Mouse (Mus musculus): ENCODE measurements around the gene Eci2.
"Not testable (repeated sequence)": the region's sequence is repeated elsewhere in the genome, so short reads cannot be mapped to it uniquely, and the experiment has no call there.

The Eci2 gene

DNA sequence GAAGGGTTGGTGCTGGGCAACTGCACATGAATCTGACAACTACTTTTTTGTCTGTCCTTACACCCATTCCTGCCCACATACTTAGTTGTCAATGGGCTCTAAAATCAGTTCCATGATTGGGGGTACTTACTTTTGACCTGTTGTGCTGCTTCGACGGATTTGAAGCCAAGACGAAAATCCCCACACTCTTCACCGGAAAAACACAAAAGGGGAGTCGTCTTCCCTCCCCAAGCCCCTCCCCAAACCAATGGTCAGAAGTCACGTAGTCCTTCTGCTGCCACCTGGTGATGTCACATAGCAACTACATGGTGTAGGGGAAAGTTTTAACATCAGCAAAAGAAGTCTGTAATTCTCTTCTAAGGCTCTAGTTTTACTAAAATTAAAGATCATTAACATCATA, at the start of gene Eci2:
Gene Eci2, minus strand, starts transcription at position 218 of the 400 bp plus-strand sequence.
- no peak for DNase-seq (ENCODE audit: low spot score in 2 of 2)

DNA sequence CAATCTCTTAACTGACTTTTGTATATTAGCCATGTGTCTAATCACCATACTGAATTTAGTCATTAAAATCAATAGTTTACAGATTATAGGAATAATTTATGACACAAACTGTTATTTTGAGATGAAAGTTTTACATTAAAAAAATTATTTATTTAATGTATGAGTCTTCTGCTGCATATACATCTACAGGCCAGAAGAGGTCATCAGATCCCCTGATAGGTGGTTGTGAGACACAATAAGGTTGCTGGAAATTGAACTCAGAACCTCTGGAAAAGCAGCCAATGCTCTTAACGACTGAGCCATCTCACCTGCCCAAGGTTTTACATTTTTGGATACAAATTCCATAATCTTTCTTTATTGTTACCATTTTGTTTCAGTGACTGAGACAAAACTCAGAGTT, 48.0 kb upstream of the Eci2 start:
- DNase-seq (ENCODE audit: low spot score in 2 of 2) = no peak

DNA sequence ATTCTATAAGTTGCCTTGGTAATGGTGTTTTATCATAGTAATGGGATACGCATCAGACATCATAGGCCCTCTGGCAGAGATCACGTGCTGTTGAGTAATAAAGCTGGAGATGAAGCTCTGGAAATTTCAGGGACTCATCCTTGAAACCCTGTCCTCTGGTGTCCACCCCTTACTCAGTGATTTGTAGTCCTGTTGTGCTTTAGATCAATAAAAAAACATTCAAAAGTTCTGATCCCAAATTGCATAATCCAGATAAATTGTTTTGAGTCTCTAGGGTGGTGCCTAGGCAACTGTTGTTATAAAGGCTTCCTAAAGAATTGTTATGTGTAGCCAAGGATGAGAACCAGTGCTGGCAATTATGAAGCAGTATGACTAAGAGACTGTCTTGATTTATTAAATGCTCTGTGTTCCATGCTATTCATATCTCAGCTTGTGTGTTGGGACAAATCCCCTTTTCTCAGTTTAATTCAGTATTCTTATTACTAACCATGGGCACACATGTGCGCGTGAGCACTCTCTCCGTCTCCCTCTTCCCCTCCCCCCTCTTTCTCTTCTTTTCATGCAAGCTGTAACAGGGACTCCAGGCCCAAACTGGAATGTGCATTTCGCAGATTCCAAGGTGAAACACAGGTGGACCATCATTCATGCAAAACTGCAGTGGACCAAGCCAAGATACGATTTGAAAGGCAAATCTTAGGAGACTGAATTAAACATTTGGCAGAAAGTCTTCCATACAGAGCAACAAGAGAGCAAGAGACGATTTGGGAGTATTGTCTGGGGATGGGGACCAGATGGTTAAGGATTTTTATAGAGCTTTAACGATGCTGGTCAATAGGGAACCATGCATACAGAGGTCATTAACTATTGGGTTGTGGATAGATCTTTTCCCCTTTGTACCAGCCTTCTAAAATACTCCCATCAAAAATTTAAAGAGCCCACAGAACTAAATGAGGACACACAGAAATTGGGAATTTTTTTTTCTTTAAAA, 43.9 kb upstream of the Eci2 start:
- no peak for DNase-seq (ENCODE audit: low spot score in 2 of 2)

DNA sequence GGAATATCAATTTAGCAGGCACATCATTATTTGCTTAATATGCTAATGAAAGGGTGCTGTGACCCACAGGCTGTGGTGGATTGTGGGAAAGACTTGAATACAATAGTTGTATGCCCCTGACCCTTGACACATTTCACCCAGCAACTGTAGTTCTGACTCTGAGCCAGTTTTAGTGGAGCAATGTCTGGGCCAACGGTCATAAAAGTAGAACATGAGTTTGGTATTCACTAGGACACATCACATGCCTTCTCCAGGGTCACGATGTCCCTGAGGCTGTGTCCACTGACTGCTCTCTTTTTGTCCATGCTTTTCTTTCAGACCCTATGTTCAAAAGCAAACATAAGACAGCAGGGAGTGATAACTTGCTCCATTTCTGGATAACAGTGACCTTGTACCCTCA, 40.2 kb upstream of the Eci2 start:
- no peak for DNase-seq (ENCODE audit: low spot score in 2 of 2)

GRCm38 (mm10) chr13:35066033-35066432, 39.1 kb upstream of the Eci2 start:
- DNase-seq (ENCODE audit: low spot score in 2 of 2) = no peak

GRCm38 (mm10) chr13:35064381-35064780, 37.5 kb upstream of the Eci2 start:
- no peak for DNase-seq (ENCODE audit: low spot score in 2 of 2)

DNA sequence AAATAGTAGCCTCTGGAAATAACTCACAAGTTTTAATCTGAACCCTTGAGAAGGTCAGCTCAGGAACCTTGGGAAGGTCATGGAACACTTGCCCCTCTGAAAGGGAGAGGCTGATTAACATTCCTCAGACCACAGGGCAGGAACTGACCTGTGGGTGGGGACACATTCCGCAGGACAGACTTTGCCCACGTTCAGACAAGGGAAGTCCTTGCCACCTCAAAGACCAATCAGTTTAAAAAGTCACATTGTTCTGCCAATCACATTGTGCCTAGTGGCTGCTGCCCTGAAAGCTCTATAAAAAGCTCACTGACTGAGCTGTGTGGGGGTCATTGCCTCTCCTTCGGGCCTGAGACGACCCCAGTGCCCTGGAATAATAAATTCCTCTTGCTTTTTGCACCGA, 31.2 kb upstream of the Eci2 start:
- DNase-seq (ENCODE audit: low spot score in 2 of 2) = no peak

GRCm38 (mm10) chr13:35036486-35036885, 9.6 kb upstream of the Eci2 start:
- DNase-seq (ENCODE audit: low spot score in 2 of 2) = no peak

DNA sequence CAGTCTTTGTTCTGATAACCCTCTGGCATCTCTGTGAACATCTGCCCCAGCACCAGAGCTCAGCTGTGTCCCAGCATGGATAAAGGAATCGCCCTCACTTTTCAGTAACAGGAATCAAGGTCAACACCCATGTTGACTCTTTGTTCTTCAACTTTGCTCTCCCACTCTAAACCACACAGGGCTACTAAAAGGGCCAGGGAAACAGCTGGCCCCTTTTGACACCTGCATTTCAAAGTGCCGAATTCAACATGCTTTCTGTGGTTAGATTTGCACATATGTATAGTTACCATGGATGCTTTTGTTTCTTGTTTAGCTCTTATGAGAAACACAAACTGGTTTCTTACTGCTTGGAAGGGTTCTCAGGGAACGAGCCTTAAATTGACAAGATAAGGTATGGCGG, 8.8 kb upstream of the Eci2 start:
- DNase-seq (ENCODE audit: low spot score in 2 of 2) = no peak

GRCm38 (mm10) chr13:35033571-35033970, 6.7 kb upstream of the Eci2 start:
- no peak for DNase-seq (ENCODE audit: low spot score in 2 of 2)

GRCm38 (mm10) chr13:35031684-35032082, 4.8 kb upstream of the Eci2 start:
- no peak for DNase-seq (ENCODE audit: low spot score in 2 of 2)

- DNase-seq (ENCODE audit: low spot score in 2 of 2) = no peak
These were observed 4.2 kb upstream of the Eci2 start for GRCm38 (mm10) chr13:35030979-35031683.

DNA sequence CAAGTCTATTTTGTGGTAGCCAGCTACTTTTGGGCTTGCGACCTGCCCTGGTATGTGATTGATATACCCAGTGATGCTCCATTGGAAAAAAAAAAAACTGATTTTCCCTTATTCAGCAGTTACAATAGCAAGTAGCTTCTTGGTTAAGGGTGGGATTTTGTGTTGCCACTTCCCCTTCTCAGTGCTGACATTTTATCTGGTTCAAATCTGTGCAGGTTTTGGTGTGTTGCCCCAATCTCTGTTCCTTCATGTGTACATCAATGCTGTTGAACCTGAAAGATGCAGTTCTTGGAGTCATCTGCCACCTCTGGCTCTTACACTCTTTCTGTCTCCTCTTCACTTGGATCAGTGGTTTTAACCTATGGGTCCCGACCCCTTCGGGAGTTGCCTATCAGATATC, 1.5 kb upstream of the Eci2 start:
- DNase-seq (ENCODE audit: low spot score in 2 of 2) = no peak

- not testable (repeated sequence) for DNase-seq (ENCODE audit: low spot score in 2 of 2)
These were observed 3.5 kb downstream of the Eci2 start for GRCm38 (mm10) chr13:35023401-35023800.

GRCm38 (mm10) chr13:35020383-35020782, 6.5 kb downstream of the Eci2 start:
- no peak for DNase-seq (ENCODE audit: low spot score in 2 of 2)

DNA sequence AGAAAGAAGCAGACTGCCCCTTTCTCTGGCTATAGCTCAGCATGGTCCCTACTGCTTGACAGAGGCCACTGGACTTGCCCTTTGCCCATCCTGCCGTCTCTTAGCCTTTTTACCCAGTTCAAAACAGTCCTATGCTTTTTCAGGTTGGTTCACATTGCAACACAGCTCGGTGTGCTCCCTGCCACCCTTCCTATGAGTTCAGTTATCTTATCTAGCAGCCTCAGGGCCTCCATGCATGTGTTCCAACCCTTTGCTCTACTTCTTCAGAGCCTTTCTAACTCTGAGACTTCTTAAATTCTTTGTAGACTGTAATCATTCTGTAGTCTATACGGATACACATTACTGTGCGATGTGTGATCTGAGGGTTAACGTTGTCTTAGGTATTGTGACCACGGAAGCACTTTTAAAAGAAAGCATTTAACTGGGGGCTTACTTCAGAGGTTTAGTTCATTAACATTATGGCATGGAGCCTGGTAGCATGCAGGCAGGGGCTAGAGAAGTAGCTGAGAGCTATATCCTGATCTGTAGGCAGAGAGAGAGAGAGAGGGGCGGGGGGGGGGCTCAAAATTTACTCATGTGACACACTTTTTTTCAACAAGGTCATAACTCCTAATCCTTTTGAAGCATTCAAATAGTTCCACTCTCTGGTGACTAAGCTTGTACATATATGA, 7.9 kb downstream of the Eci2 start:
- no peak for DNase-seq (ENCODE audit: low spot score in 2 of 2)

DNA sequence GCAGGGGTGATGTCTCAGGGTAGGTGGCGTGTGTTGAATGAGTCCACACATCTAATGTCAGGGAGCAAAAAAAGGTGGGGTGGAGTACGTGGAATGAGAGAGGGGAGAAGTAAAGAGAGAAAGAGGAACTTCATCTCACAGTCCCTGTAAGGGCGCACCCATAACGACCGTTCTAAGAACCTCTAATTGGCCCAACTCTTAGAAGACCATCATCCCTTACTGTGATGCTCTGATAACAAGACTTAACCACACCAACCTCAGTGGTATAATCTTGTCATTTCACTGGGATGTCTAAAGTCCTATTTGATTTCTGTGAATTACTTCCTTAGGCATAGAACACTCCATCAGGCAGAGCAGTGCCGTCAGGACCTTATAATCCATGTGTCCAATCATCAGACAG, 9.5 kb downstream of the Eci2 start:
- DNase-seq (ENCODE audit: low spot score in 2 of 2) = no peak

DNA sequence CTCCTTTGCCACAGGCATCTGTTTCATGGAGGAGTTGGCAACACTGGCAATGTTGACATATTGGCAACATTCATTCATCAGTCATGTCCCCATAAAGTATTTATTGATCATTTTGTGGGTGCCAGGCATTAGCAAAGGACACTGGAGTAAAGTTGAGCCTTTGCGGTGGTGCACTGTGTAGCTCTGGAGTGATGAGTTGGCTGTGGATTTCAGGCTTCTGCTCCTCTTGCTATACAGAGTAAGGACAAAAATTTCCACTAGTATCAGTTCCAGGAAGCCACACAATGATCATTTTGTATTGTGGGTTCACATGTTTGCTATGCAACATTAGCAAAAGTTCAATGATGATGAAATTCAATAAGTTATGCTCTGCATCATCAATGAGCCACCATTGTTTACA, 10.8 kb downstream of the Eci2 start:
- no peak for DNase-seq (ENCODE audit: low spot score in 2 of 2)

DNA sequence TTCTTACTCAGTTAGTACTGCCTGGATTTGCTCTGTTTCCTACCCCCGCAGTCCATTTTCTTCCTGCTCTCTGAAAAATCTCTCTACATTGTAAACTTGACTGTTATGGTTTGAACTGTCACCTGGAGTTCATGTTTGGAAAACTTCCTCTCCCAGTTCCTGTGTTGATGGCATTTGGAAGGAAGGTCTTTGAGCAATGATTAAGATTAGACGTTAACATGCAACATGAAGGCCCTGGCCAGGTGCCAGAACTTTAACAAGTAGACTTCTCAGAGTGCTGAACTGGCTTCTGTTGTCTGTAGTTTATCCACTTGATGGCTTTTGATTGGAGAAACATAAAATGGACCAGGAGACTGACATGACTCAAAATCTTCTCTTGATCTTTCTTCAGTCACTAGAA, 31.0 kb downstream of the Eci2 start:
- DNase-seq (ENCODE audit: low spot score in 2 of 2) = no peak

- peak; percentile 80 to 82 for DNase-seq (ENCODE audit: low spot score in 2 of 2)
These were observed 32.7 kb downstream of the Eci2 start for GRCm38 (mm10) chr13:34993983-34994811.

DNA sequence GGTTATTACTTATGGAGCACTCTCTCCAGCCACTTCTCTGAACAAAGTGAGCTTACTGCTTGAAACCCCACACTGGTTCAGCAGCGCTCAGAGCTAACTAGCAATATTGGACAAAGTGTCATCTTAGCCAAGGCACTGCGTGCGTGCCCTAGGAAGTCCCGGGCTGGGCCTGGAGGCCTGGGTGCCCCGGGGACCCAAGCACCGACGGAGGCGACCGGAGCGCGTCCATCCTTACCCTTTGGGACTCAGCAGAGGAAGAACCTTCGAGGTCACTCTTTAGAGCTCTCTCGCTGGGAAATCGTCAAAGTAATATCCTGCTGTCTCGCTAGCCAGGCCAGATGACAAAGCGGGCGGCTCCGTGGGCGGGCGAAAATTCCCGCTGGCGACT, 33.3 kb downstream of the Eci2 start:
- DNase-seq (ENCODE audit: low spot score in 2 of 2) = no peak

DNA sequence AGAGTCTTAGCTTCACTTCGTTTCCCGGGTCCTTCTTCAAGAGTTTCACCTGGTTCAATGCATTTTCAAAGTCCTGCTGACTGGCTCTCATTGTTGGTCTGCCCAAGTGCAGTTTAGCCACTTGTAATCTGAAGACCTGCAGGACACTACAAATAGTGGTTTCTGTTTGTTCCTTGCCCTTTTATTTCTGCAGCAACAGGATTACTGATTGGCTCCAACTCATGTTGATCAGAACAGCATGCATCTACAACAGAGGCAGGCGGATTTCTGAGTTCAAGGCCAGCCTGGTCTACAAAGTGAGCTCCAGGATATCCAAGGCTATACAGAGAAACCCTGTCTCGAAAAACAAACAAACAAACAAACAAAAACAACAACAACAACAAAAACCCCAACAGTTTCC, 33.8 kb downstream of the Eci2 start:
- DNase-seq (ENCODE audit: low spot score in 2 of 2) = no peak

Measured in right cerebral cortex, postnatal 36 days (tissue).